Mouse (Mus musculus) heart, adult 2 months (tissue): ENCODE results near the gene Dhrs4. TPM values are rescaled to one million over a fixed set of nuclear protein-coding genes. Genes with fewer than 3 reads are reported as not detected.

Experiments
- DNase-seq, 2 experiments: peaks; one replicate each; pipeline ENCODE4 v3.0.0; 2021
- H3K27ac ChIP-seq: fragments of 200-600 bp; 2 replicates; pipeline ENCODE4 v1.8.1; 2022
- H3K27me3 ChIP-seq: fragments of 200-500 bp; 2 replicates; pipeline ENCODE4 v1.6.1; 2012; ENCODE audit warnings: mild to moderate bottlenecking, low read length, inconsistent platforms, mixed read lengths; ENCODE audit not compliant: control insufficient read depth, insufficient read depth
- H3K36me3 ChIP-seq: fragments of 200-500 bp; 2 replicates; pipeline ENCODE4 v1.6.1; 2012; ENCODE audit warnings: low read length, inconsistent platforms; ENCODE audit not compliant: control insufficient read depth, insufficient read depth
- H3K4me1 ChIP-seq: fragments of 200-500 bp; 2 replicates; pipeline ENCODE4 v1.6.1; 2011; ENCODE audit warnings: low read length; ENCODE audit not compliant: control insufficient read depth, insufficient read depth
- H3K4me3 ChIP-seq: fragments of 200-600 bp; 2 replicates; pipeline ENCODE4 v1.8.1; 2022
- H3K79me2 ChIP-seq: fragments of 200-500 bp; replicated peaks from 2 replicates; pipeline ENCODE4 v1.6.1; 2012; ENCODE audit warnings: mild to moderate bottlenecking, inconsistent platforms, low read length, moderate library complexity, mixed read lengths; ENCODE audit not compliant: control insufficient read depth, insufficient read depth
- H3K9ac ChIP-seq: fragments of 200-500 bp; 2 replicates; pipeline ENCODE4 v1.6.1; 2012; ENCODE audit warnings: low read depth, mild to moderate bottlenecking, control low read depth, inconsistent platforms, low read length, mixed read lengths
- CTCF ChIP-seq: fragments of 200-600 bp; IDR thresholded peaks from 2 replicates; pipeline ENCODE4 v1.8.1; 2022; ENCODE audit warnings: antibody characterized with exemption, mild to moderate bottlenecking, moderate library complexity
- EP300 ChIP-seq: fragments of 200-500 bp; IDR thresholded peaks from 2 replicates; pipeline ENCODE4 v1.6.1; 2011; ENCODE audit warnings: low read depth, low read length, control low read depth; ENCODE audit not compliant: insufficient read depth
- POLR2A ChIP-seq: fragments of 200-500 bp; IDR thresholded peaks from 2 replicates; pipeline ENCODE4 v1.6.1; 2011; ENCODE audit warnings: mild to moderate bottlenecking, low read depth, low read length, control low read depth; ENCODE audit not compliant: insufficient read depth
- WGBS: fragments of 180-500 bp; shearing (Covaris S2); methylation state at CpG from one replicate; pipeline ENCODE4 v1.1.7; 2018; 5-methylcytosine and 5-hydroxymethylcytosine counted together
- intact Hi-C: fragments of 180-260 bp; cut with DNase I; formaldehyde crosslinking; loops from one replicate; pipeline ENCODE4 v1.15.1; 2025
- polyA plus RNA-seq: library from polyadenylated mRNA; depleted of rRNA; stranded (reverse); fragments of >200 nt; gene quantifications from 2 replicates; pipeline ENCODE4 v1.2.3, GENCODE M21; 2012
- total RNA-seq, 2 experiments: library from RNA; stranded (reverse); gene quantifications; 2 replicates each; pipeline ENCODE4 v1.2.3; 2021

The Dhrs4 gene
- total and polyA plus RNA-seq, 3 experiments, result 64.7 to 125 (median 106) TPM

GRCm38 (mm10) chr14:55511037-55511436 lies 32.5 kb downstream of the Dhrs4 start:
- Histone ChIP-seq H3K4me3 (no peak overlapping the region), H3K79me2 (no peaks in the 10 kb centered on the region), H3K4me1 (no peaks in the 10 kb centered on the region), H3K9ac (no peak overlapping the region), H3K27me3 (no peaks in the 10 kb centered on the region; the same call in 1 of the 2 replicates), H3K36me3 (no peaks in the 10 kb centered on the region), H3K27ac (no peak overlapping the region)
- intact Hi-C loops, result no loop called here
- TF ChIP-seq EP300 (no peak), CTCF (no peak), POLR2A (no peak)
- 45% methylated on average over 7 of the region's 7 CpGs for WGBS
- no peak for DNase-seq

- WGBS, result 38% methylated on average over 10 of the region's 10 CpGs
- no peaks in the 10 kb centered on the region for H3K36me3 ChIP-seq
- intact Hi-C loops, result no loop called here
- H3K27ac ChIP-seq, result no peak overlapping the region
- no peak for TF ChIP-seq POLR2A
- TF ChIP-seq CTCF, result no peak
- TF ChIP-seq EP300, result no peak
- no peaks in the 10 kb centered on the region for H3K4me1 ChIP-seq
- no peaks in the 10 kb centered on the region; the same call in 1 of the 2 replicates for H3K27me3 ChIP-seq
- no peak overlapping the region for H3K9ac ChIP-seq
- H3K4me3 ChIP-seq, result no peak overlapping the region
- no peak for DNase-seq
- no peaks in the 10 kb centered on the region for H3K79me2 ChIP-seq
These were observed 35.4 kb downstream of the Dhrs4 start for GRCm38 (mm10) chr14:55513927-55514326.

GRCm38 (mm10) chr14:55515846-55516245 lies 37.3 kb downstream of the Dhrs4 start:
- no peak for DNase-seq
- Histone ChIP-seq H3K79me2 (no peaks in the 10 kb centered on the region), H3K27ac (no peak overlapping the region), H3K36me3 (no peaks in the 10 kb centered on the region), H3K27me3 (peaks cover 5% of the 10 kb centered on the region), H3K4me1 (no peaks in the 10 kb centered on the region), H3K9ac (no peak overlapping the region), H3K4me3 (no peak overlapping the region)
- intact Hi-C loops, result no loop called here
- no peak for TF ChIP-seq CTCF
- TF ChIP-seq EP300, result no peak
- no peak for TF ChIP-seq POLR2A
- WGBS, result 79% methylated on average over 4 of the region's 4 CpGs

GRCm38 (mm10) chr14:55518897-55519296 lies 40.3 kb downstream of the Dhrs4 start:
- H3K79me2 ChIP-seq, result no peaks in the 10 kb centered on the region
- intact Hi-C loops, result no loop called here
- H3K36me3 ChIP-seq, result no peaks in the 10 kb centered on the region
- H3K4me1 ChIP-seq, result no peaks in the 10 kb centered on the region
- H3K27me3 ChIP-seq, result peaks cover 10% of the 10 kb centered on the region
- DNase-seq, result no peak
- WGBS, result 77% methylated on average over 2 of the region's 2 CpGs
- H3K4me3 ChIP-seq, result no peak overlapping the region
- H3K27ac ChIP-seq, result no peak overlapping the region
- no peak for TF ChIP-seq CTCF
- no peak for TF ChIP-seq EP300
- TF ChIP-seq POLR2A, result no peak
- H3K9ac ChIP-seq, result no peak overlapping the region

GRCm38 (mm10) chr14:55519604-55520003 lies 41.0 kb downstream of the Dhrs4 start:
- intact Hi-C loops, result no loop called here

GRCm38 (mm10) chr14:55520451-55521361 lies 42.1 kb downstream of the Dhrs4 start:
- peak overlapping the region; percentile 45 for H3K4me3 ChIP-seq
- no peaks in the 10 kb centered on the region for H3K4me1 ChIP-seq
- intact Hi-C loops, result no loop called here
- H3K27ac ChIP-seq, result no peak overlapping the region
- H3K79me2 ChIP-seq, result no peaks in the 10 kb centered on the region
- H3K27me3 ChIP-seq, result peaks cover 10% of the 10 kb centered on the region
- no peak for TF ChIP-seq EP300
- TF ChIP-seq CTCF, result 0 out of 2 replicates have a peak, but pooled peaks have one; percentile 6
- DNase-seq, result peak in 1 of 2 experiments; percentile 18
- H3K36me3 ChIP-seq, result no peaks in the 10 kb centered on the region
- peak overlapping the region; percentile 41 for H3K9ac ChIP-seq
- WGBS, result 2% methylated on average over 58 of the region's 61 CpGs

More at GRCm38 (mm10) chr14:55519604-55520003, 41.0 kb downstream of the Dhrs4 start:
- WGBS, result 58% methylated on average over 4 of the region's 4 CpGs
- H3K4me3 ChIP-seq, result no peak overlapping the region
- peaks cover 10% of the 10 kb centered on the region for H3K27me3 ChIP-seq
- H3K9ac ChIP-seq, result no peak overlapping the region
- no peak overlapping the region for H3K27ac ChIP-seq
- DNase-seq, result no peak
- H3K79me2 ChIP-seq, result no peaks in the 10 kb centered on the region
- TF ChIP-seq POLR2A (no peak), CTCF (peak; percentile 10; the same call in 1 of the 2 replicates)
- no peaks in the 10 kb centered on the region for H3K36me3 ChIP-seq
- H3K4me1 ChIP-seq, result no peaks in the 10 kb centered on the region
